Mouse (Mus musculus): ENCODE data around the gene Trmt44. TPM values are rescaled to one million over a fixed set of nuclear protein-coding genes. Genes with fewer than 3 reads are reported as not detected.

Trmt44 gene
- 1 to 10 TPM; 5.6 to 7.9 TPM for total RNA-seq (2021)
- long read RNA-seq, experiment 1, partial matches to known transcripts, result 1 of 6 reads
- long read RNA-seq, experiment 1, other reads (novel, unspliced or antisense), result 0 of 6 reads
- long read RNA-seq, experiment 2, partial matches to known transcripts, result 0 of 3 reads
- long read RNA-seq, experiment 2, other reads (novel, unspliced or antisense), result 1 of 3 reads

DNA sequence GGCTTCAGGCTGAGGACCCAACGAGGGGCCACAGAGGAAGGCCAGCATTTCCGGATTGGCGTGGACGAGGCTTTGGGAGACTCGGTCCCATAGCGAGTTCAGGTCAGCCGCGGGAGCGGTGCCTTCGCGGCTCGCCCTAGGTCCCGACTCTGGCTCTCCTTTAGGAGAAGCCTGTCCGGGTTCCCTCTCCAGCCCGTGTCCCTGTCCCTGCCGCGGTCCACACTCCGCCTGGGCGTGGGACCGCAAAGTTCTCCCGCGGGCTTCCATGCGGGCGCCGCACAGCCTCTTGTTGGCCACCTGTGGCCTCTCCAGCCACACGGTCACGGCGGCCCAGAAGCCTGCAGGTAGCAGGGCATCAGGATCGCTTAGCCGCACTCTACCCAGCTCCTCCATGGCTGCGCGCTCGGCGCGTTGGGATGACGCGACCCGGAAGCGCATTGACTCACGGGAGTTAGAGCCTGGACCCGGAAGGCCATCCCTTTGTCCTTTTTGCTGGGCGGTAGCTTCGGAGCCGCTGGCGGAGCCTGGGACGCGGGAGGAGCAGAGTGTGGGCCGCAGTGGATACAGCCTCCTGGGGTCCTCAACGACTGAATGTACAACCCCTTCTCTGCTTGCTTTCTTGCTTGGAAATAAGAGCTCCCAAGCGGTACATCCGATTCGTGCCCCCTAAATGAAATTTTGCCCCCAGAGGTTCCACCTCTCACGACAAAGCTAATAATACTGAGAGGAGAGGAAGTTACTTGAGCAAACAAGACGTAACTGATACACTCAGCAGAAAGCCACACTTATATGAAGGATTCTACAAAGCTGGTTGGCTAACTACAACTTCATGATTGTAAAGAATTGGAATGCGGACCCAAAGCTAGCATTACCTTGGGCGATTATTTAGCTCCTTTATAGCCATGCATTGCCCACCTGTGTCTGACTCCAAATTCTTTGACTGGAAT, at the start of gene Trmt44:
TSS of gene Trmt44 (minus strand) at position 418 of the 947 bp plus-strand sequence.
- DNase-seq, result peak; percentile 97

DNA sequence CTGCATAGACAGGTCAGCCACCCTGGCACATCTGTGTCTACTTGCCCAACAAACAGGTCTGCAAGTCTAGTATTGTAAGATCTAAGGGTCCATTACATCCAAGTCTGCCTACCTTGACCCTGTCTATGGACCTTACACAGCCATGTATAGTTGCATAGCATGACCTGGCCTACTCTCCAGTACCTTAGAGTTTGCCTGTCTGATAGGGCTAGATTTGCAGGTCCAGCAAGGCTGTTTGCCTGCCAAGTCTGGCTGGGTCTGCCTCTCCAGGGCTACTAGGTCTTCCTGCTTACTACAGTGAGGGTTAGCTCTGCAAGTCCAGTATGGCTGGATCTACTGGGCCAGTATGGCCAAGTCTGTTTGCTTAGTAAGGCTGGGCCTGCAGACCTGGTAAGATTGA, 49.0 kb upstream of the Trmt44 start:
- no peak for DNase-seq

DNA sequence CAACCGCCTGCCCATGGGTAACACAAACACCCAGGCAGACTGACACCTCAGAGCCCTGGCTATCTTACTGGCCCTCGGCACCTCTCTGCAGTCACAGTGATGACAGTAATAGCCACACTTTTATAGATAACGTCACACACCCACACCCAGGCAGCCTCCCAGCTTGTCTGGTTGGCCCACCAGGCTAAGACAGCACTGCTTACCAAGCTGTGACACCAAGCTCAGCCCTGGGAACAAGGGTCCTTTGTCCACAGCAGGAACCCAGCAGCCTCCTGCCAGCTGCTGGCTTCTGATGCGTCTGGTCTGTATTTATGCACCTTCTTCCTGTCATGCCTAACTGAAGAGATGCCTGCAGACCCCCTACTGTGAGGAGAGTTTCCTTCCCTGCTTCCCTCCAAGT, 46.2 kb upstream of the Trmt44 start:
- DNase-seq, result no peak

GRCm38 (mm10) chr5:35616943-35617342, 42.1 kb upstream of the Trmt44 start:
- DNase-seq, result no peak

DNA sequence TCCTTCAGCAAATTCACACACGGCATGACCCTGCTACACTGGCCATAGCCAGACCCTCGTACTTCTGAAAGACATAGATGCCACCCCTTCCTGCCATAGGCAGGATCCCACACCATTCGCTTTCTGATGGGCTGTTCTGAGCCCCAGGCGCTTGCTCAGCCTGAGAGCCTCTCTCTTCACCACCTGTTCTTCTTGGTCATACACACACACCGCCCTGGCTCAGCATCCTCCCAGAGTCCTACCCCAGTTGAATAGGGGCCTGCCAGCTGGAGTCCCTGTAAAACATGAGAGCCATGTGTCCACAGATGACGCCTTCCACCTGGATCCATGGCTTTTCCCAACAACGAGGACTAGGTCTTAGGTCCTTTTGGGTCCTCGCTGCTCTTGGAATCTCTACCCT, 37.9 kb upstream of the Trmt44 start:
- DNase-seq, result no peak

GRCm38 (mm10) chr5:35611900-35612299, 37.0 kb upstream of the Trmt44 start:
- no peak for DNase-seq

GRCm38 (mm10) chr5:35611170-35611569, 36.3 kb upstream of the Trmt44 start:
- DNase-seq, result no peak

DNA sequence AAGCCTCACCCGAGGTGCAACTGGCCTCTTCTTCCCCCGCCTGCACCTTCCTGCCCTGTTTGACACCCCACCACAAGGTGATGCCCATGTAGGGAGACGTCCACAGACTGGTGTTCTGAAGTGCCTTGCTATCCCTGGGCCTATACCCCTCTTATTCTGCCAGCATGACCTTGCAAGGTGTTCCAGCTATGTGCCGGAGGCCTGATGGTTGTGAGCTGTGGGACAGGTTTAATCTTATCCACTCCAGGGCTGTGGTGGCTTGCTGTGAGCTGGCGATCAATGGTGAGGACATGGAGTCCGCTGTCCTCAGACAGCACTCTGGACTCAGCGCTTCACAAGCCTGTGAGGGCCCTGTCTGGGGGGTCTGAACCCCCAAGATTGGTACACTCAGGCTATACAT, 35.5 kb upstream of the Trmt44 start:
- DNase-seq, result no peak

DNA sequence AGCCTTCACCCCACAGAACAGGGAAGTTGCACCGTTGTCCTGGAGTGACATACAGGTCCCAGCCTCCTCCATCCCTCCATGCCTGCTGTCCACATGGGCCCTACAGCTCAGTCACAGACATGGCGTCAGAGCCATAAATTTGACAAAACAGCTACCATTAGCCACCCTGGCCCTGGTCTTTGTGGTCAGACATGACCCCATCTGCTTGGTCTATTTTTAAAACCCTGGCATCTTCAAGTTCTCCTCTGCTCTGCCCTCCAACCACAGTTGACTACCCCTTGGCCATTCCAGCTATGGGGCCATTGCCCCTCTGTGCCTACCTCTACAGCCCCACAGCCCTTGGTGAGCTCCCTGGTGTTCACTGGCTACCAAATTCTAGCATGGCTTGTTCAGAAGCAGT, 35.1 kb upstream of the Trmt44 start:
- no peak for DNase-seq

GRCm38 (mm10) chr5:35609381-35609780, 34.5 kb upstream of the Trmt44 start:
- peak; percentile 67 for DNase-seq

DNA sequence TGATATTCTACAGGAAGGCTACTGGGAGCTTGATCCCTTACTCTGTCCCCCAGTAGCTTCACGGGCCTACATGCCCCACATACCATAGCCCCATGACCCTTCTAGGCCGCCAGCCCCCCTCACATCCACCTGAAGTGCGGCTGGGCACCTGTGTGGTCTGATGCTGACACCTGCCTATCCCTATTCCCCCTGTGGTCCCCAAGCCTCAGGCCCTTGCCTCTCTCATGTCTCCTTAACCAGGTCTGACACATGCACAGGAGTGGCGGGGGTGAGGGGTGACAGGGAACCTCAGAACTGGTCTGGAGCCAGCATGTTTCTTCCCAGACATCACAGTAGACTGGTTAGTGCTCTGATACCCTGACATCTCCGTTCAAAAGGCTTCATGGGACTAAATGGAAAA, 33.7 kb upstream of the Trmt44 start:
- DNase-seq, result no peak

- no peak for DNase-seq
Measured at GRCm38 (mm10) chr5:35607784-35608183, 32.9 kb upstream of the Trmt44 start.

DNA sequence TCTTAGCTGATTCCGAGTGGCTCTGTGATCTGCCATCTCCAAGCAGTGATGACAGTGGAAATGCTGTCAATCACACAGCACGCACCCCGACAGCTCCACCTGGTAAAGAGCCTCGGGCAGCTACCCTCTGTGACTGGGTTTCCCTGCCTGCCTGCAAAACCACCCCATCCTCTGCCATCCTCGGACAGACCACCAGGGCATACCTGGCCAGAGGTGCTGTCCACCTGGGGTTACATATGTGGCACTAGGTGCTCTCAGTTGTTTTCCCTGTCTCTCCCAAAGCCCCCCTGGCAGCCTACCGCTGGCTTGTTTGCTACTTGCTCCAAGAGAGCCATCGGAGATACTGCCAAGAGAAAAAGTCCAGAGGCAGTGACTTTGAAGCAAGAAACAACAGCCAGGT, 31.9 kb upstream of the Trmt44 start:
- DNase-seq, result no peak

DNA sequence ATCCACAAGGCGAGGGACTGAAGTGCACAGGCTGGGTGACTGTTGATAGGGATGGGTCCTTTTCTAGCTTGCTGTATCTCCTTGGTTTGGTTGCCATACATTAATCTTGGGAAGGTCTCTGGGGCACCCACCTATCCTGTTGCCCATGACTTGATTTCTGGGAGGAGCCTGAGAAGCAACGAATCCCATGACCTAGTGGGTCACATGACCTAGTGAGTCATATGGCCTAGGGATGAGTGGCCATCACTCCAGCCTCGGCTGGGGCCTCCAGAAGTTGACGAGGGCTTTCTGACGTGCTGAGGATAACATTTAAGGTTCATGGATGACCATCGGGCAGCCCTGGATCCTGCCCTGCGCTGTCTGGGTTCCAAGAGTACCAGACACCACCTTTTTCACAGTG, 30.5 kb upstream of the Trmt44 start:
- no peak for DNase-seq

DNA sequence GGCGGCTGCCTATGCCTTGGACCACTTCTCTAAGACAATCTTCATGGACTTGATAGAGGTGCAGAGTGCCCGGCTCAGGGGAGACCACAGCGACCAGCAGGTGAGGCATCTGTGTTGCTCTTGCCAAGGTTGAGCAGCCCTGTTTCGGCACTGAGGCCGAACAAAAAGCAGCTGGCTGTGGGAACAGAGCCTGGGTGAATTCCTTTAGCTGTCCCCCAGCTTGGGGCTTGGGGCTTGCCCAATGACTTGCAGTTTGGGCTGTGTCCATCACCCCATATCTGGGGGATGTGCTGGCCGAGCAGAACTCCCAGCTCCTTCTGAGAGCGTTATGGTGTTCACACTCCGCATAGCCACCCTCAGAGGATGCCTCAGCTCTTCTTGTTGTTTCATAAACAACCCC, 26.7 kb upstream of the Trmt44 start:
- DNase-seq, result no peak

DNA sequence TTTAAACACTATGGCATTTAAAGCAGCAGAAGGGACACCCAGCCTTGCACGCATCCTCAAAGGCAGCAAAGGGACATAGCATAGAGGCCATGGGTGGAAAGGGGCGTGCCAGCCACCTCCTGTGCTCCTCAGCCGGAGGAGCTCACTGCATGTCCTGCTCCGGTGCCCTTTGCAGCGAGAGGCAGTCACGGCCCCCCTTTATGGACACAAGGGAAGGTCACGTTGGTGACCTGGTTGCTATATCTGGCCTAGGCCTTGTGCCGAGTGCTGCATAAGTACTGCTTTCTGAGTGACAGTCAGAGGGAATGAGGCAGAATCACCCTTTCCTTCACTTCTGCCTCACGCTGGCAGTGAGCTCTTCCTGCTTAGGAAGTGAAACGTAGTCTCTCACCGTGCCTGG, 25.4 kb upstream of the Trmt44 start:
- no peak for DNase-seq

DNA sequence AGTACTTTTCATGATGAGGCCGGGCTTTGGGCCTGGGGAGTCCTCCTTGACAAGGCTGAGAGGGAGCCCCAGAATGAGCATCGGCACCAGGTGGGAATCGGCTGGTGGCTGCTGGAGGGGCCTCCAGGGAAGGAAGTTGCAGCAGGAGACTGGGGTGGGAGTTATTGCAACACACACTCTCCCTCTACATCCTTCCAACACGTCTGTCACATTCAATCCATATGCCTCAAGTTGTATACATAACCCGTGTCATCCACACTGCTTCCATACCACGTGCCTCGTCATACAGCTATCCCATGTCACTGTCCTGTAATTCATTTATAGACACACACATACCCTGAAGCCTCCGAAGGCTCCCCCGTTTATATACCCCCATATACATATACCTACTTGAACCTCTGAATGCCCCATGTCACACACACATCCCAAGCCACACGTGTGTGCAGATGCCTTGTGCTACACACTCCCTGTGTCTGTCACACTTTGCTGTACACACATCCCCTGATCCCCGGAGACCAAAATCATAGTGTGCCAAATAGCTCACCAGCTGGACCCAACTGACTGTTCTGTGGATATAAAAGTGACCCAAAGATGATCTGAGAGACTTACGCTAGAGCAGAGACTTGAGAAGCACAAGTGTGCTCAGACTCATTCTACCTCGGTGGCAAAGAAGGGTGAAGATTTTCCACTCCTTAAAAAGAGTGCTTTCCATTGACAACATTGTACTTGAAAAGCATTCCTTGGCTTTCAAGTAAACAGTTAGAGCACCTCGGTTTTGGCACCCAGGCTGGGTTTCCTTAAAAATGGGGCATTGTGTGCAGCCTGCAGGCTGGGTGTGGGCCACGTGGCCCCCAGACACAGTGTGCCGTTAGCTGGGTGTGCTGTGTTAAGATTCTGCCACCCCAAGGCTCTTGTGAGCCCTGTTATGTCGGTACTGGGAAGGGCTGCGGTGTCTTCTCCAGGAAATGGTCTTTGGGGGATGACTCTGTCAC, 21.6 kb upstream of the Trmt44 start:
- DNase-seq, result no peak

DNA sequence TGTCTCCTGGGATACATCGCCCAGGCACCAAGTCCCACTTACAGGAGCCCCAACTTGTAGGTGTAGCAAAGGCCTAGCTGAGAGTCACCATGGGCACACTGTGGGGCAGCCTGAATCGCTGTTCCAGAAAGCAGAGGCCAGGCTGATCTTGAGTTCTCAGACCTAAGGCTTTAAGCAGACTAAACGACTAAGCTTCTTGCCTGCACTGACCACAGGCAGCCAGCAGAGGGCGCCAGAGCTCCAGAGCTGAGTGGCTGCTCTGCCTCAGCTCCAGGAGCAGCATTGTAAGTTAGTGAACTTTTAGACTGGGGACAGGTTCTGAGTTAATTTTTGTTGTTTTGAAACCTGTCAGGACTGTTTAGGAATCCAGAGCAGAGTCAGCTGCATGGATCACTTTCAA, 20.8 kb upstream of the Trmt44 start:
- peak; percentile 87 for DNase-seq

DNA sequence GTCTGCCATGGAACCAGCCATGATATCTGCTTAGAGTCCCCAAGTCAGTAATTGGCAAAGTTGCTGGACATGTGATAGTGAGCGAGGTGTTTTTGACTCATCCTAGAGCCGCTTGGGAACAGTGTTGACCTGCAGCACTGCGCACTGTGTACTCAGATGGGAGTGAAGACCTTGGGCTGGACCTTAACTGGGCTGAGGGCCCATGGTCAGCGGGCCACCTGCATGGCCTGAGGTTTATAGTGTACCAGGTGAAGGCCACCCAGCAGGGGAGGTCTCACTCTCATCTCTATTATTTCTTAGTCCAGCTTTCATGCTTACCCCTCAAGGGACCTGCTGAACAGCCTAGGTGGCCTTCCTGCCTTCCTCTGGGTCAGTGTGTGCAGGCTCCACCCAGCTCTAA, 19.9 kb upstream of the Trmt44 start:
- no peak for DNase-seq

DNA sequence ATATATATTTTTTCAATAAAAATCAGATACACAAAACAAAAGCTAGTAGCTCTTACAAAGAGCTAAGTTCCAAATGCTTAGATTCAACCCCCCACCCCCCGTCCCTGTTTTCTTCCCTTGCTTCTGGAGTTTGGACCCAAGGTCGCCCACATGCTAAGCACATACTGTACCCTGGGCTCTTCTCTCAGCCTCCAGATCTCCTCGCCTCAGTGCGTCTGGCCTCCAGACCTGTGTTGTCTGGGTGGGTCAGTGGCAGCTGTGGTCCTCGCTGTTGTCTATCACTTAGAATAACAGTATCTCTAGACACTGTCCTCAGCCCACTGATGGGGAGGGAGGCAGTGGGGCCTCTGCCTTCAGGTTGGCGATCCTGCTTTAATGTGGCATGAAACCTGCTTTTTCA, 18.4 kb upstream of the Trmt44 start:
- no peak for DNase-seq

DNA sequence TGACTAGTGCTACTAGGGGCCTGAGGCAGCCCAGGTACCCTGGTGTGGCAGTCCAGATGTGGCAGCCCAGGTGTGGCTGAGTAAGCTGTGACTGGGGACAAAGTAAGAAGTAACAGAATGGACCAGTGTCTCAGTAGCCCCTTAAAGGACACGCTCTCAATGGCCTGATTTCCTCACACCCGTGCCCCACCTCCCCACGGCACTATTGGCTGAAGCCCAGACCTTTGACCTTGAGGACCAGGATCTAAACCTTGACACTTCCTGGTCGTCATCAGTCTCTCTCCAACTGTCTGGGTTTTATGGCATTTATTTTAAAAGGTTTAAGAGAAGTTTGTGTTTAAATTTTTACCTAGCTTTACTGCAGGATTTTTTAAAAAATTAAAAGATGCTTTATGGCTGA, 18.0 kb upstream of the Trmt44 start:
- DNase-seq, result peak; percentile 78

- no peak for DNase-seq
Measured at GRCm38 (mm10) chr5:35592081-35592736, 17.3 kb upstream of the Trmt44 start.
